Mouse (Mus musculus): ENCODE data around the gene Atg4c.

Atg4c gene

GRCm38 (mm10) chr4:99263663-99264062, 69.9 kb downstream of the Atg4c start:
- DNase-seq (ENCODE audit: low read depth): no peak

GRCm38 (mm10) chr4:99266843-99267445, 73.2 kb downstream of the Atg4c start:
- no peak for DNase-seq (ENCODE audit: low read depth)

GRCm38 (mm10) chr4:99272860-99273259, 79.1 kb downstream of the Atg4c start:
- no peak for DNase-seq (ENCODE audit: low read depth)

GRCm38 (mm10) chr4:99273466-99273865, 79.7 kb downstream of the Atg4c start:
- DNase-seq (ENCODE audit: low read depth): no peak

- no peak for DNase-seq (ENCODE audit: low read depth)
Measured at GRCm38 (mm10) chr4:99273979-99274378, 80.2 kb downstream of the Atg4c start.

GRCm38 (mm10) chr4:99278876-99279275, 85.1 kb downstream of the Atg4c start:
- DNase-seq (ENCODE audit: low read depth): no peak

GRCm38 (mm10) chr4:99281711-99282110, 88.0 kb downstream of the Atg4c start:
- DNase-seq (ENCODE audit: low read depth): no peak

GRCm38 (mm10) chr4:99289286-99289685, 95.6 kb downstream of the Atg4c start:
- no peak for DNase-seq (ENCODE audit: low read depth)

GRCm38 (mm10) chr4:99298676-99299075, 104.9 kb downstream of the Atg4c start:
- DNase-seq (ENCODE audit: low read depth): peak; percentile 68

GRCm38 (mm10) chr4:99304793-99305192, 111.1 kb downstream of the Atg4c start:
- no peak for DNase-seq (ENCODE audit: low read depth)

All from 416B (cell line).